Mouse (Mus musculus) left cerebral cortex, postnatal 36 days (tissue): ENCODE measurements at regions not wholly inside any gene's neighbourhood (a gene's known extent, or its start where the extent isn't known, plus 50 kb on each side); places are given as distances from the start of the nearest gene placed in this dataset.

Experiments used
- DNase-seq, 2 experiments: peaks; one replicate each; pipeline ENCODE4 v3.0.0; 2021 to 2022; ENCODE audit warnings: low spot score in 2 of 2, mixed read lengths in 1 of 2
- intact Hi-C: fragments of 180-260 bp; cut with DNase I; formaldehyde crosslinking; loops from one replicate; pipeline ENCODE4 v1.15.1; 2025

DNA sequence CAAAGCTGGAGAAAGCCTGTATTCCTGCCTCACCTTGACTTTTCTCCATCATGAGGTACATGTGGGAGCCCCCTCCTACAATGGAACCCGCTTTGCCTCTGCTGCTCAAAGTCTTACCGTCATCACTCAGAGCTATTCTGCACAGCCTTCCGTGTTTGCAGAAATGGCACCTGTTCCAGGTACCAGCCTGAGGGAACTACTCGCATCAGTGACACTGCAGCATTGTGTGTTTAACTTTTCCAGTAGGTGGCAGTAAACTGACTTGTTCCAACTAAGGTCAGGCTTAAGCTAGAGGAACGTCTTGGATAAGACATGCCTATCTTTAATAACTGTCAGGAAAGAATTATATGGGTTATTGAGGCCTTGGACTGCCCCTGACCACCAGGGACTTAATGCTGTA is 71.4 kb downstream of the Fam173b start:
- DNase-seq = no peak
- intact Hi-C loops = loop anchor here (10.0 kb wide), 1 partner anchor 572 kb away; the partner anchor contains the start of gene Sema5a

DNA sequence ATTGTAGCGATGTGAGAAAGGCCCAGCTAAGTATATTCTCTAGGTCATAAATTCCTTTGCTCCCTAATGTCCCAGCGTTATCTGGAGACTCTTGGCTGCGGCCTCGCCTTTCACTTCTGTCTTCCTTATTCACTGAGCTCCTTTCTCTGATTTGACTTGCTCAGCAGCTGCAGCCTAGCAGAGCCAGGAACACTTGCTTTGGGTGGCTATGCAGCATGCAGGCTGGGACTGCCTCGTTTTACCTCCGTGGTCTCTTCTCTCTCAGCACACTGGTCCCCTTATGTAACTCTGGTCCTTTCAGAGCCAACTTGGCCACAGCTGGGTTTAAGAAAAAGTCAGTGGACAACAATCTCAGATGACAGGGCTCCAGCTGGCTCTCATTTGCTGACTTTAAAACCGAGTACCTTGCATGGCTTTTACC is 75.1 kb downstream of the Fam173b start:
- intact Hi-C loops = loop anchor here (10.0 kb wide), 1 partner anchor 568 kb away; the partner anchor contains the start of gene Sema5a
- DNase-seq = no peak

DNA sequence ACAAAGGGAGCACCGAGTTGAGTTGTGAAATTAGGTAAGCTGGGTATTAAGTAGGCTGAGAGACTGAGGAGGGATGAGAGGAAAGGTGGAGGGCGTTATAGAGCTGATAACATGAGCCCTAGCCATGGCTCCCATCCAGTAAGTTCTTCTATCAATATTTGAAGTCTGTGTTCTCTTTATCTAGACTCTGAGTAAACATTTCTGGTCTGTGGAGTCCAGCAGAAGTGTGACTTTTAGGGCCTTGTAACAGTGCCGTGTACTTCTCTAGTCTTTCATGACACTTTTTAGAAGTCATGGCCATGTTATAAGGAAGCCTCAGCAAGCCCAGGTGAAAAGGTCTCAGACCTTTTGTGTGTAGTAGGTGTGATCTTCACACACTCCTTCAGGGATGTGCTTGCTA is 91.5 kb downstream of the Fam173b start:
- intact Hi-C loops = no loop called here
- DNase-seq = no peak

DNA sequence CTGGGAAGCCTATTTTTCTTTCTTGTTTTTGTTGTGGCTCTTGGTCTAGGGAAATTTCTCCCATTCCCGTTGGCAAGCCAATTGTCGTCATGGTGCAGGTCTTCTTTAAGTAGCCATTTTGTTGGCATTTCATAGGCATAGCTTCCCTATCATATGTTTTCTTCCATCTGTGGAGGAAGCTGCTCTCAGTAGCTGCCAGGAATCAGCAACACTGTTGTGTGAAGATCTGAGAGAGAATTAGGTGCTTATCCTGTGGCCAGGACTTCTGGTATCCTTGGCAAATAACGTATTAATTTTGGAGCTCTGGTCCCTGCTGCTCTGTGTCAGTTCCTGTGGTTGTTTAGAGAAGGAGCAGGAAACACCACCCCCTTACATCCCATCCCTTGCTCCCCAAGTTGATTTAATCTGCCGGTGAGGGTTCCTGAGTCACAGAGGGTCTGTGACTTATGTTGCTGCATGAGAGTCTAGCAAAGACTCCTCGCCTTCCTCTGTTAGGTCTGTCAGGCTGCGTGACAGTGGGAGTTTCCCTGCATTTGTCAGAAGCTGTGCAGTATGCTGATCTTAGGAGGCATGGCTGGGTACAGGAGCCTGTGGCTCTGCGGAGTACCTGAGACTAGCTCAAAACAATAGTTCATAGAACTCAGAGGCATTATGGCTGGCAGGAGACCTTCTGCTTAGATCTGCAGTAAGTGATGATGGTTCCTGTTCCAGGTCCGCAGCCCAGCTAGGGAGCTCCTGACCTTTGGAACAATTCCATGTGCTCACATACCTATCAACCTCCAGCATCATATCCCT is 93.4 kb downstream of the Fam173b start:
- intact Hi-C loops = no loop called here
- no peak for DNase-seq

DNA sequence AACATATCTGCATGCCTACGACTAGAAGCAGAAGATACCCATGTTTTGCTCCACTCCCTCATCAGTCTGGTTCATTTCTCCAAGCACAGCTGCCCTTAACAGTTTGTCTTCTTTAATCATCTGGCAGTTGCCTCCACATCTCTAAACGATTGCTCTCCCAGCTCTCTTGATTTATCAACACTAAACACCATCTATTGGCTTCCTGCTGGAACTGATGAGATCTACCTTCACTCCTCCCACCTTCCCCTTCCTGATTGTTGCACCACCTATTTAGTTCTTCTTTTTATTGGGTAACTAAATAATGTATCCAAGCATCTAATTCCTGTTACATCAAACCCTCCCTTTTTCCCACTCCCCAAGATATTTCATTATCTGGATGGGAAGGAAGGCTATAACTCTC is 101.7 kb downstream of the Fam173b start:
- no peak for DNase-seq
- intact Hi-C loops = no loop called here

DNA sequence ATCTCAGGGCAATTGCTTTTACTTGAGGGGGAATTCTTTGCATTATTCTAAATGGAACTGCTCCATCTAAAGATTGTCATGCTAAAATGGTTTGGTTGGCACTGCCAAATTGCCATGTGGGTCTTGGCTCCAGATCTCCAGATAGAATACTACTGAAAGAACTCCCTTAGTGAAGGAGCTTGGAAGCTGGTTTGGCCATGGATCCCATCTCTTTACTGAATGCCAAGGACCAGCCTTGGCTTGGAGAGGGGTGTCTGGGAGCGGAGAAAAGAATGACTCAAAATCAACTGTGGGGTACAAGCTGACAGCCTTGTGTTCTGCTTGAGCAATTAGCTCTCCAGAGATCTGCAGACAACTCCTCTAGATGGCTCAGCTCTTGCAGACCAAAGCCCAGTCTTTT is 105.8 kb downstream of the Fam173b start:
- no peak for DNase-seq
- intact Hi-C loops = no loop called here

DNA sequence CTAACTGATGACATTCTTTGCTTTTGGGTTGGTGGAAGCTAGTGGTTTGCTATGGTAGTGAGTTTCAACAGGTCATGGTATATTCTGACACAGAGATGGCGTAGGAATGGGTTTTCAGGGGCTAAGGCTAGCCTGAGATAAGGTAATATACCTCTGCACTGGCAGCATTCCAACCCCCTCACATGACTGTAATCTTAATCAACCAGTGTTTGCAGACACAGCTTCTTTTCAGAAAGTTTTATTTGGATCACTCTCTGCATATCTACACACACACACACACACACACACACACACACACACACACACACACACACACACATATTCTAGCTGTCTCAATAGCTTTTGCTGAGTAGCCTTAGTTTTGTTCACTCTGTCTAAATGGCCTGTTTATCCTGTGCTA is 119.4 kb downstream of the Fam173b start:
- intact Hi-C loops = no loop called here
- DNase-seq = no peak

DNA sequence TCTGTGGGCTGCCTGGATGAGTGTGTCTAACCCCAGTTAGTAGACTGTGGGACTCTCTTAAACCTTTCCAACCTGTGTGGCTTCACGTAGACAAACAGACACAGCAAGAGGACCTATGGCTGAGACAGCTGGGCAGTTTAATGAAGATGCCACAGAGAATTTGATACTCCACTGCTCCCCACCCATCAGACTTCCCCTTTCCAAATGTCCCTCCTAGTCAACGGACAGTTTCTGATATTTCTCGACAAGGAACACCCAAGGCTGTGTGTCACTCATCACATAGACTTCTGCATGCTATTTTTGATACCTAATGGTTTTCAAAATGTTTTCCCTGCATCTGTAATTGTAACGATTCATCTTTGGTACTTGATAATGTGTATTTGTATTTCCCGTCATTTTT is 120.8 kb downstream of the Fam173b start:
- intact Hi-C loops = no loop called here
- DNase-seq = no peak

DNA sequence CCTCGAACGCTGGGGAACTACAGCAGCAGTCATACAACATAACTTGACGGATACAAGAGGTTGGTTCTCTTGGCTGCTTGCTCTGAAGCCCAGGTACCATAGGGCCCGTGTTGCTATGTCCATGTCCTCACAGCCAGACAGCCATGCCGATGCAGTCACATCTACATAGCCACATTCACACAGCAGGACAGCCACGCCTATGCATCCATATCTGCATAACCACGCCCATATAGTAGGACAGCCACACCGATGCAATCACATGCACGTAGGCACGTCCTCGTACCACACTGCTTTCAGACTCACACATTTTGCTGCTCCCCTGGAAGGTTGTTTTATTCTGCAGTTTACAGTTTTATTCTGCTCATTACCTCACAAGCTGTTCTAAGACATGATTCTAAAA is 122.6 kb downstream of the Fam173b start:
- intact Hi-C loops = no loop called here
- no peak for DNase-seq

DNA sequence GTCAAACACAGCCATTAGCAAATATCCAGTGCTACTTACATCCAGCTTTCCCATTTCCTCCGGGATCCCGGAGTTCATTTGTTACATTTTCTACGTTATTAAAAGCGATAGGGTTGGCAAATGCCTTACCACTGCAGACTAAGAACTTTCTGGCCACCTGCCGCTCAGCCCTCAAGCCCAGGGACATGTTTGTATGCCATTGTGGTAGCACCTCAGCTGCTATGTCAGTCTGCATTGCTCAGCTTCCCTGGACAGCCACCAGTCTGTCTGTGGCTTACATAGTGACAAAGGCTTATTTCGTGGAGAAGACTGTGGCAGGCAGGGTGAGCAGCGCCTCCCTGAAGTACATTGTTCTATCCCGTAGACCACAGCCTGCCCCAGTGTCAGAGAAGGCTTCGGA is 127.5 kb downstream of the Fam173b start:
- no peak for DNase-seq
- intact Hi-C loops = no loop called here

DNA sequence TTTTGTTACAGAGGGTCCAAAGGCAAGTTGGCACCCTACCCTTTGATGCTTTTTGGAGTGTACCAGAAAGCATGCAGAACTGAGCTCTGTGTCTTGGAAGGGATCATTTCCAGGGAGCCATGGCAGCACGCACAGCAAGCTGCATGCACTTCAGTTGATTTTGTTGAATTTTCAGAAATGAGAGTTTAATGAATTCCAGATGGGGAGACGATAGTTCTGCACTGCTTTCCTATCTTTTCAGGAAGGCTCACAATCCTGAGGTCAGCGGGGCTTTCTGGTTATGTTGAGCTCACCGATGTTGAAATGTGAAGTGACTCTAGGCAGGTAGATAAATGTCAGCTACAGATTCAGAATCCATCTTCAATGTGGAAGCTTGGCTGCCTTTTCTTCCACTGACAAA is 140.0 kb downstream of the Fam173b start:
- no peak for DNase-seq
- intact Hi-C loops = no loop called here

DNA sequence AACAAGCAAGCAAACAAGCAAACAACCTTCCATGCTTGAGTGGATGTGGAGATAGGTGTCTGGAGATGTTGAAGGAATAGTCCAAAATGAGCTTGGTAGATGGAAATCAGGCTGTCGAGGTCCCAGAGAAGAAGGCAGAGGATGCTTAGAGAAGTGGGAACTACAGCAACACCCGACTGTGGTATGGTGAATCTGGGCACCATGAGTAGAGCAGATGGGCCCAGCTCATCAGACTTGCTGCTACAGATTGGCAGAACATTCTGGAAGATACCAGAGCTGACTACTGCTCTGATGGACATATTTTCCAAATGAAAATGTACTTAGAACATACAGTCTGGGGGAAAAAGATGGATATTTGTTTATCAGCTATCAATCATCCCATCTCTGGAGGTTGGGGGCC is 142.9 kb downstream of the Fam173b start:
- intact Hi-C loops = no loop called here

DNA sequence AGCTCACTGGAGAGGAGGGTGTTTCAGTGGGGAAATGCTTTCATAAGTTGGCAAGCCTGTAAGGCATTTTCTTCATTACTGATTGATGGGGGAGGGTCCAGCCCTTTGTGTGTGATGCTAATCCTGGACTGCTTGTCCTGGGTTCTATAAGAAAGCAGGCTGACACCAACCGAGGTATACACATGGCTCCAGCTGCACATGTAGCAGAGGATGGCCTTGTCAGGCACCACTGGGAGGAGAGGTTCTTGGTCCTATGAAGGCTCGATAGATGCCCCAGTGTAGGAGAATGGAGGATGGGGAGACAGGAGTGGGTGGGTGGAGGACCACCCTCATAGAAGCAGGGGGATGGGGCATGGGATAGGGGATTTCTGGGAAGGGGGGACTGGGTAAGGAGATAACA is 151.0 kb downstream of the Fam173b start:
- intact Hi-C loops = no loop called here
- DNase-seq = no peak

More for the DNA sequence above, 142.9 kb downstream of the Fam173b start:
- DNase-seq = no peak

DNA sequence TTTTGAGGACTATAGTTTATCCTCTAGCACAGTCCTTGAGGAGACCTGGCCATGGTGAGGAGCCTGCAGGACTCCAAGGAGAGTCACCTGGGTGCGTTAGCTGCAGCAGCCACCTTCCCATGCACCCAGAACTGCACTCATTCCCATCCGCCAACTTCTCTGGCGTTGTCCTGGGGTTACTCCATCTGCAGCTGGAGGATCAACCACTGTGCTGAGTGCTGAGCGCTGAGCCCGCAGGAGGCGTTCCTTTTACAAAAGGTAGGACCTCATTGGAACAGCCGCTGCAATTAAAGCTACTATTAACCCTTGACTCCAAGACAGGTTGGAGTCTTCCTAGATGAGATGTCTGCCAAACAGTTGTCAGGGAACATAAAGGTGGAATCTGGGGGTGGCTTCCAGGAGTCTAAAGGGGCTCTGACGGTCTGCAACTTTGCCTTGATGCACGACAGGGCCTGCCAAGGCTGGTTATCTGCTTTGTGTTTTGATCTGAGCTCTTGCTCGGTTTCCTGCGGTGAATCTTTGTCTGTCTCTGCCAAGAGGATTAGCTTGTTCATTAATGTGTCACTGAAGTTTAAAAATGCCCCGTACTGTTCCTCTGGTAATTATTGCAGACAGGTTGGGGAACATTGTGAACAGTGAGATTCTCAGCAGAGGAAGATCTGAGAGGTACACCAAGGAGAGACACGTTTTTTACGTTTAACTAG is 152.1 kb downstream of the Fam173b start:
- DNase-seq = no peak
- intact Hi-C loops = no loop called here

DNA sequence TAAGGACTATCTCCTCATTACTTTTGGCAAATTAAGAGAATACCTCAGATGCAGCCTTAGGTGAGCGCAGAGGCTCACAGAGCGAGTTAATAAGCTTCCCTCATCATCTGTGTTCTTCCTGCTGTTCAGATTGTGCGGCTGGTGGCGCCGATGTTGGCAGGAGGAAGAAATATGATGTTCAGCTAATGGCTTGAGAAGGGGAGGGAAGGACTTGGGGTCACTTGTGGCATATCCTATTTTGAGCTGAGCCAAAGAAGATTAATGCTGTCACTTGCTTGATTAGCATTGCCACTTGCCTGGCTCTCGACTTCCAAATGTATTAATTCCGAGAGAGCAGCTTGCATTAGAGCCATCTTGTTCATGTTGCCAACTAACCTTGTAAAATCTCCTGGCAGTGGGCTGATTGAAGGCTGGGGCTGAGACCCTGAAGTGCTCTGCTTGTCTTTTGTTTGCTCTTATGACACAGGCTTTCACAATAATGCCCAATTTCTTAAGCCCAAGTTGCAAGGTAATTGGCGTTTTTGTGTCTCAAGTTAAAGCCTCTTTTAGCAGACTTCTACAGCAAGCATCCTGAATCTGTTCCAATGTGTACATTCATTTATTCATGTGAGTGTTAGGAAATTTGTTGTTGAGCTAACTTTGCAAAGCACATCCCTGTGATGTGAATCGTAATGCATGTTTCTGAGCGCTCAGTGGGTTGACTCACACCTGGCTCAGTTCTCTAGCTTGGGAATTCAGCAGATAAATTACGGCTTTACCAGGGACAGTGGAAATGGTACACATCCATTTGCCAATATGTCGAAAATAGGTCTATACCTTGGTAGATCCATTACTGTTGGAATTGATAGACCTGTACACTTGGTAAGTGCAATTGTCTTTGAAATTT is 167.6 kb downstream of the Fam173b start:
- DNase-seq = no peak
- intact Hi-C loops = no loop called here

DNA sequence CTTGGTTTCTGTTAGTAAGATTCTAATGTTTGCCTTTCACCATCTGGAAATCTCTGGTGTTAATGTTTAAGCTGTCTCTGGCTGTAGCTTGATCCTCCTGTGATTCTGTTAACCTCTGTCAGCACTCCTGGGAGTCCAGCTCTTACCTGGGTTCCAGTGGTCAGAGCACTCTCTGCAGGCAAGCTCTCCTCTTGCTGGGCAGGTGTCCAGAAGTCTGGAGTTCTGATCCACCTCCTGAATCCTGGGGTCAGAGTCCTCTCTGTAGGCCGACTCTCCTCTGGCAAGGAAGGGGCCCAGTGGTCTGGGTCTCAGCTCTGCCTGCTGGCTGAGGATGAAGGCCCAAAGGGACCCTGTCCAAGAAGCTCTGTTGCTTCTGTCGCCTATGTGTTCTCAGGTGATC is 181.4 kb downstream of the Fam173b start:
- intact Hi-C loops = no loop called here
- no peak for DNase-seq

DNA sequence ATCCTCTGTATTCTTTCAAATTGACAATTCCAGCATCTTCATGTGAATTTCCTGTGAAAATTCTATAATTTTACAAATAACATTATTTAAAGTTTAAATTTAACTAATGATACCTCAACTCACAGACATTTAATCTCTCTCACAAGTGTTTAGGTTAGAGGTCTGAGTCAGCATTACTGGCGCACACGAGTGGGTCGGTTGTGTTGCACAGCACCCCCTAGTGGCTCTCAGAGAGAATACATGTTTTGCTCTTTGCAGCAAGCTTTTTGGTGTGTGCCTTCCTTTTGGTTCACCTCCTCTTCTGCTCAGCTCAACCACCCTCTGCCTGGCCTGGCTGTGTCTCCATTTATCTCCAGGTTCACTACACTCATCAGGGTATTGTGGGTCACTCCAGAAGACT is 183.4 kb downstream of the Fam173b start:
- intact Hi-C loops = no loop called here
- DNase-seq = no peak

DNA sequence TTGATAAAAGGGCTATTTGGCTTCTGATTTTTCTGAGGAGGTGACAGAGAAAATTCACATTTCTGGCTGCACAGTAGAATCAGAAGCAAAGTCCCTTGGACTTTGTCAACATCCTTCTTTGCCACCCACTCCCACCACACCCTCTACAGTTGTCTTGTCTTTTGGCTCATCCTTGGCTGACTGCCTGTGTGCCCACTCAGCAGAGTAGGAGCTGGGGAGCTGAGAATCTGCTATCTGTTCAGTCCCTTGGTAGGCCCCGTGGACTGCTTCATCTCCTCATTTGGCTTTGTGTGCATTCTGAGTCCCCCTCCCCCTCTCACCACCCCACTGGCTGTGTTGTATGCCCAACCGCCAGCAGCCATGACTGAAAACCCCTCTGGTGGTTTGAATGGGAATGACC is 197.2 kb downstream of the Fam173b start:
- peak; percentile 68 to 76 for DNase-seq
- intact Hi-C loops = no loop called here

DNA sequence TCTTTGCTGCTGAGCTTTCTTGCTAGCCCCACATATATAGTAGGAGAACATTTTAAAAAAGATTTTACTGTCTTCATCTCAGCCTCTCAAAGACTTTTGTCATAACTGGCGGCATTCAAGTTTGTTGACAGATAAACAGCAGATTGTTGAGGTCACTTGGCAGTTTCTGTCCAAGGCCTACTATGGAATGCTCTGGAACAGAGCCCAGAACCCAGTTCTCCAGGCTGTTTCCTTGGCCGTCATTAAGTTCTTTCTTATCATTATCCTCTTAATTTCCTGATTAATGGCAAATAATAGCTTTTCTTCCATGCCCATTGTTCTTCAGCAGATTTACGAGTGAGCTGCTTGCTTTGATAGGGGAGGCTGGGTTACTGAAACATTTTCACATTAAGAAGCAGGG is 203.9 kb downstream of the Fam173b start:
- intact Hi-C loops = no loop called here
- DNase-seq = no peak

DNA sequence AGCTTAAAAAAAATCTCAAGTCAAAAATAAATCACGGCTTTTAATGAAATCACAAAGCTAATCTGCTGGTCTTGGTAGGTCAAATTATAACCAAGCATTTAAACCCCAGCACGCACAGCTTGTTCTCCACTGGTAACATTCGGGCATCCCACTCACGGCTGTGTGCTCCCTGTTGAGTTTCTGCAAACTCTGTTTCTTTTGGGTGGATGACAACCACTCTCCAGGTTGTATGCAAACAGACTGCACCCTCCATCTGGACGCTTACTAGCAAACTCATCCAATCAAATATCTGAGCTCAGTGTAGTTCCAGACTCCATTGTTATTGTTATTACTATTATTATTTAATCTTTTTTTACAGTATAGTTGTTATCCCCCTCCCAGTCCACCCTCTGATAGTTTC is 213.9 kb downstream of the Fam173b start:
- intact Hi-C loops = no loop called here
- DNase-seq = no peak
